Comparison of ENCODE assay signal across 27 mouse cellular contexts in genomic region chr11:20782620-20783019, GRCm38 (mm10).
"Had no signal": no experiment of that assay in that cellular context is flagged by ENCODE, and none has a peak within 500 bp of the region (broad histone marks: within the 10 kb centered on the region; RNA-seq: fewer than 3 reads in every experiment).

No protein-coding gene starts in this region.

- H3K4me1 ChIP-seq: heart, embryonic 15.5 days; hindbrain, embryonic 10.5 days; hindbrain, embryonic 12.5 days; limb, embryonic 10.5 days; limb, embryonic 12.5 days had no signal

- H3K9ac ChIP-seq: heart, embryonic 13.5 days; heart, embryonic 15.5 days; hindbrain, embryonic 12.5 days; hindbrain, embryonic 14.5 days; limb, embryonic 12.5 days; liver, embryonic 13.5 days; liver, embryonic 15.5 days had no signal

- H3K27me3 ChIP-seq: heart, embryonic 13.5 days; heart, embryonic 15.5 days; hindbrain, embryonic 12.5 days; limb, embryonic 12.5 days; liver, embryonic 13.5 days; liver, embryonic 15.5 days had no signal

- H3K36me3 ChIP-seq: heart, embryonic 13.5 days; heart, embryonic 15.5 days; hindbrain, embryonic 10.5 days; hindbrain, embryonic 12.5 days; limb, embryonic 10.5 days; limb, embryonic 12.5 days; liver, embryonic 13.5 days; liver, embryonic 15.5 days had no signal

- H3K27ac ChIP-seq: gastrocnemius, adult 2 months; heart, embryonic 13.5 days; heart, embryonic 15.5 days; hindbrain, embryonic 10.5 days; hindbrain, embryonic 12.5 days; hindbrain, embryonic 14.5 days; layer of hippocampus, adult 2 months; left cerebral cortex, adult 2 months; limb, embryonic 10.5 days; limb, embryonic 12.5 days; liver, embryonic 13.5 days; liver, embryonic 15.5 days had no signal

- H3K9me3 ChIP-seq: heart, embryonic 15.5 days; limb, embryonic 10.5 days; liver, embryonic 15.5 days had no signal

- H3K4me3 ChIP-seq: gastrocnemius, adult 2 months; heart, embryonic 13.5 days; heart, embryonic 15.5 days; hindbrain, embryonic 10.5 days; hindbrain, embryonic 12.5 days; layer of hippocampus, adult 2 months; left cerebral cortex, adult 2 months; limb, embryonic 10.5 days; limb, embryonic 12.5 days; liver, embryonic 13.5 days; liver, embryonic 15.5 days had no signal

- H3K4me2 ChIP-seq: heart, embryonic 11.5 days; heart, embryonic 13.5 days; heart, embryonic 15.5 days; hindbrain, embryonic 12.5 days; hindbrain, embryonic 14.5 days; limb, embryonic 12.5 days; liver, embryonic 11.5 days; liver, embryonic 13.5 days; liver, embryonic 15.5 days had no signal

- DNase-seq: gastrocnemius, adult 2 months; gastrocnemius, postnatal 10 days; gastrocnemius, postnatal 25 days; heart, postnatal 14 days; heart, postnatal 4 days; kidney, adult 18-20 months; kidney, adult 8-10 months; kidney, postnatal 10 days; kidney, postnatal 25 days; kidney, postnatal 4 days; liver; liver, embryonic 13.5 days had no signal

- ATAC-seq: hindbrain, embryonic 16.5 days; inflammation-experienced regulatory T-cells, adult 6 months; intestine, embryonic 16.5 days had no signal
